Mouse (Mus musculus): Measurements from ENCODE around the gene Sdhaf3. TPM values are rescaled to one million over a fixed set of nuclear protein-coding genes. Genes with fewer than 3 reads are reported as not detected.

The Sdhaf3 gene
- polyA plus RNA-seq, 1 experiment from 2014 or later, result 4.3 TPM

- Histone ChIP-seq H3K27ac (no peak overlapping the region), H3K4me1 (replicated peaks) (no peaks in the 10 kb centered on the region), H3K4me2 (no peak overlapping the region), H3K9ac (no peak overlapping the region), H3K4me3 (no peak overlapping the region), H3K36me3 (no peaks in the 10 kb centered on the region), H3K27me3 (no peaks in the 10 kb centered on the region), H3K9me3 (replicated peaks) (no peaks in the 10 kb centered on the region)
- 58% methylated on average over 3 of the region's 3 CpGs for WGBS
- ATAC-seq (replicated peaks; ENCODE audit: insufficient number of reproducible peaks, insufficient read depth, low FRiP score, low read depth), result no peak
Observed at GRCm38 (mm10) chr6:7068782-7069181, 113.0 kb downstream of the Sdhaf3 start.

DNA sequence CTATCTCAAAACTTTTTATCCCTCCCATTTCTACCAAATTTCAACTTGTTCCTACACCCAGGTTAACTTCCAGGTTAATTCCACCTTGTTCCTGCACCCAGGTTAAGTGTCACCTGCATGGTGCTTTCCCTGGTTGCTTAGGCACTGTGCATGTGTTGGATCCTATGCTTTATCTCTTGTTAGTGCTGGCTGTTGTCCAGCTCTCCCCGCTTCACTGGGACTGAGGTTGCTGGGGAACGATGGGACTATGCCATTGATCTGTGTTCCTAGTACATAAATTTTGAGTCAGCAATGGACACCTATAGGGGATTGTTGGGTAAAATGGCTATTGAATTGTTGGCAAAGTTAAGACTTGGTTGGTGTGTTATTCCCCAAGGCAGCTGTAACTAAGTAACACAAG lies 113.7 kb downstream of the Sdhaf3 start:
- H3K4me2 ChIP-seq, result no peak overlapping the region
- H3K4me3 ChIP-seq, result no peak overlapping the region
- no peak overlapping the region for H3K27ac ChIP-seq
- no peaks in the 10 kb centered on the region for H3K9me3 ChIP-seq (replicated peaks)
- no peaks in the 10 kb centered on the region for H3K27me3 ChIP-seq
- no peaks in the 10 kb centered on the region for H3K36me3 ChIP-seq
- no peaks in the 10 kb centered on the region for H3K4me1 ChIP-seq (replicated peaks)
- 45% methylated on average over 2 of the region's 2 CpGs for WGBS
- ATAC-seq (replicated peaks; ENCODE audit: insufficient number of reproducible peaks, insufficient read depth, low FRiP score, low read depth), result no peak
- H3K9ac ChIP-seq, result no peak overlapping the region

DNA sequence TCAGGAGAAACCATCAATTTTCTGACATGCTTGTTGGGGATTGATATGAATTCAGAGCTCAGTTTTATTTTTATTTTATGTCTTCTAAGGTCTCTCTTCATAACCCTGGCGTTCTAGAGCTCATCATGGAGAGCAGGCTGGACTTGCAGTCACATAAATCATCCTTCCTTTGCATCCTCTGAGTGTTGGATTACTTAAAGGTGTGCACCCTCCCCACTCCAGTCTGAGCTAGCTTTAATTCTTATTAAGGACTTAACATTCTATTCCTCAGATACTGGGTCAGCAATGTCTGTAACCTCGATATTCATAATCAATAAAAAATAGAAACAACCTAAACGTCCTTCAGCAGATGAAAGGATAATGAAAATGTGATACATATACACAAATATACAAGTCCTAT lies 126.2 kb downstream of the Sdhaf3 start:
- no peak for ATAC-seq (replicated peaks; ENCODE audit: insufficient number of reproducible peaks, insufficient read depth, low FRiP score, low read depth)
- no peaks in the 10 kb centered on the region for H3K36me3 ChIP-seq

DNA sequence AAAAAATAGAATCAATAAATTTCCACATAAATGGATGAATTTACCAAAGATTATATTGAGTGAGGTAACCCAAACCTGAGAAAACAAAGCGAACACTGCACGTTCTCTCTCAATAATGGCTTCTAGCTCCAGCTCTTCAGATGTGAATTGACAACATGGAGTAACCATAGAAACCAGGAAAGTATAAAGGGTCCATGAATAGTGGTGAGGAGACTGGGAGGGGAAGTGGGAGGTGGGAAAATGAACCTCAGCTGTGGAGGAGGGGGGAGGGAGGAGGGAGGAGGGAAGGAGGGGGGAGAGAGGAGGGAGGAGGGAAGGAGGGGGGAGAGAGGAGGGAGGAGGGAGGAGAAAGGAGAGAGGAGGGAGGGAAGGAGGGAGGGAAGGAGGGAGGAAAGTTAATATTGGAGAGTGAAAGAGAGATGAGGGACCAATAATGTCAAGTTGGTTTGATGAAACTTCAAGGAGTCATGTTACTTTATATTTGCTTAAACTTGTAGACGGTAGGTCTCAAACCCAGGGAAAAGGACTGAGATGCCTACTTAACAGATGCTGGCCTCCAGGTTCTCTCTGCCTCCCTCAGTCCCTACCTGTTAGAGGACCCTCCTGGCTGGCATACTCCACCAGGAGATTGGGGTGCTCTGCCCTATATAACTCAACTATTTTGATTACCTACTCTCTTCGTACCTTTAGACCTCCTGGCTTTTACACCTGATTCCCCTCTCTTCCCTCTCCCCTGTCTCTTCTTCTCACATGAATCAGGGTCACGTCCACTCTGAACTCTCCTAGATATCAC lies 126.9 kb downstream of the Sdhaf3 start:
- no peaks in the 10 kb centered on the region for H3K27me3 ChIP-seq
- no peaks in the 10 kb centered on the region for H3K9me3 ChIP-seq (replicated peaks)
- H3K27ac ChIP-seq, result no peak overlapping the region
- no peak overlapping the region for H3K4me3 ChIP-seq
- WGBS, result 67% methylated on average over 5 of the region's 5 CpGs
- no peak overlapping the region for H3K9ac ChIP-seq
- no peak overlapping the region for H3K4me2 ChIP-seq
- H3K36me3 ChIP-seq, result no peaks in the 10 kb centered on the region
- ATAC-seq (replicated peaks; ENCODE audit: insufficient number of reproducible peaks, insufficient read depth, low FRiP score, low read depth), result no peak
- H3K4me1 ChIP-seq (replicated peaks), result no peaks in the 10 kb centered on the region

More for the DNA sequence above, 126.2 kb downstream of the Sdhaf3 start:
- no peak overlapping the region for H3K9ac ChIP-seq
- no peak overlapping the region for H3K4me2 ChIP-seq
- 66% methylated on average over 3 of the region's 3 CpGs for WGBS
- no peaks in the 10 kb centered on the region for H3K4me1 ChIP-seq (replicated peaks)
- H3K4me3 ChIP-seq, result no peak overlapping the region
- no peaks in the 10 kb centered on the region for H3K27me3 ChIP-seq
- no peak overlapping the region for H3K27ac ChIP-seq
- no peaks in the 10 kb centered on the region for H3K9me3 ChIP-seq (replicated peaks)

GRCm38 (mm10) chr6:7083661-7084060 lies 127.9 kb downstream of the Sdhaf3 start:
- WGBS, result 93% methylated on average over 4 of the region's 4 CpGs
- Histone ChIP-seq H3K4me3 (no peak overlapping the region), H3K36me3 (no peaks in the 10 kb centered on the region), H3K4me1 (replicated peaks) (no peaks in the 10 kb centered on the region), H3K4me2 (no peak overlapping the region), H3K9me3 (replicated peaks) (no peaks in the 10 kb centered on the region), H3K27ac (no peak overlapping the region), H3K27me3 (no peaks in the 10 kb centered on the region), H3K9ac (no peak overlapping the region)
- no peak for ATAC-seq (replicated peaks; ENCODE audit: insufficient number of reproducible peaks, insufficient read depth, low FRiP score, low read depth)

DNA sequence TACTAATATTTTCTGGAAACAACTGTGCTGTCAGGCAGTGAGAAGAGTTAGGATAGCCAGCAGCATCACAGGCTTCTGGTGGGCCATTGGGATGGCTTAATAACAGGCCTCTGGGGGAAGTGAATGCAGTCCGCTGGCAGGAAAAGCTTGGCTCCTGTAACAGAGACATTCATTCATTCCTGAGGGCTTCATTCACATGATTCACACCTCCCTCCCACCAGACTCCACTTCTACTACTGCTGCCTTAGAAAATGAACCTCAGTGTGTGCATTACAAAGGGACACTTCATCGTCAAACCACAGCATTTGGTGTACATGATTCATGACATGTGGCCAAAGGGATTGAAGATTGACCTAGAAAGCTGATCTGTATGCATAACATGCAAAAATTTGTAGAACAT lies 128.6 kb downstream of the Sdhaf3 start:
- Histone ChIP-seq H3K36me3 (no peaks in the 10 kb centered on the region), H3K4me1 (replicated peaks) (no peaks in the 10 kb centered on the region), H3K4me2 (no peak overlapping the region), H3K27me3 (no peaks in the 10 kb centered on the region), H3K9ac (no peak overlapping the region), H3K4me3 (no peak overlapping the region), H3K27ac (no peak overlapping the region), H3K9me3 (replicated peaks) (no peaks in the 10 kb centered on the region)
- no peak for ATAC-seq (replicated peaks; ENCODE audit: insufficient number of reproducible peaks, insufficient read depth, low FRiP score, low read depth)
- WGBS, result 61% methylated on average over 2 of the region's 2 CpGs

- Histone ChIP-seq H3K36me3 (no peaks in the 10 kb centered on the region), H3K9ac (no peak overlapping the region), H3K27ac (no peak overlapping the region), H3K4me2 (no peak overlapping the region), H3K9me3 (replicated peaks) (no peaks in the 10 kb centered on the region), H3K4me1 (replicated peaks) (no peaks in the 10 kb centered on the region), H3K4me3 (no peak overlapping the region), H3K27me3 (no peaks in the 10 kb centered on the region)
- no peak for ATAC-seq (replicated peaks; ENCODE audit: insufficient number of reproducible peaks, insufficient read depth, low FRiP score, low read depth)
- WGBS, result 70% methylated on average over 2 of the region's 2 CpGs
Observed at GRCm38 (mm10) chr6:7085506-7085905, 129.7 kb downstream of the Sdhaf3 start.

DNA sequence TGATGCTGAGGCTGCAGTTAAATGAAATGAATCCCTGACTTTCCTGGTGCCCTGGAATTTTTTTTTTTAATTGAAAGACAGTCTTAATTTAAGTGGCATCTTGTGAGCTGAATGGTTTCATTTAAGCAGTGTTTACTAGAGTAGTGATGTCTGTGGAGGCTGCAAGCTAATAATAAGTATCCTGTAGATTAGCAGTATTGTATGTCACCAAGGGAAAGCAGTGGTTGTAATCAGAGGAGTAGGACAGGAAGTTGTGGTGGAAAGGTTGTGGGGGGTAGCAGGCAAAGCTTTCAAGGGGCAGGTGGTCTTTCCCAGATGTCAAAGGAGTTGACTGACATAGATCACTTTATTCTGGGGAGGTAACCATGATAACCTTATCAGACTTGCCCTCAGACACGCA lies 136.3 kb downstream of the Sdhaf3 start:
- no peak for ATAC-seq (replicated peaks; ENCODE audit: insufficient number of reproducible peaks, insufficient read depth, low FRiP score, low read depth)
- no peaks in the 10 kb centered on the region for H3K9me3 ChIP-seq (replicated peaks)
- H3K36me3 ChIP-seq, result no peaks in the 10 kb centered on the region
- H3K4me1 ChIP-seq (replicated peaks), result no peaks in the 10 kb centered on the region
- no peak overlapping the region for H3K4me3 ChIP-seq
- no peak overlapping the region for H3K9ac ChIP-seq
- H3K27me3 ChIP-seq, result no peaks in the 10 kb centered on the region
- no peak overlapping the region for H3K27ac ChIP-seq
- 76% methylated on average over 1 of the region's 1 CpGs for WGBS
- H3K4me2 ChIP-seq, result no peak overlapping the region

Other genes with a start within 250 kb of the Sdhaf3 start
- gene Dlx6, start 92.7 kb upstream of the Sdhaf3 start, polyA plus RNA-seq (2015; fragmentation: Nextera tagmentation; extraction: Ambion mirVana), result 0.19 TPM in 1 of 2 replicates, not detected in the other
- gene Dlx5, start 73.9 kb upstream of the Sdhaf3 start, polyA plus RNA-seq (2015; fragmentation: Nextera tagmentation; extraction: Ambion mirVana), result 1.0 and 1.3 TPM in 2 replicates

All from heart, embryonic 15.5 days (tissue).